Mouse (Mus musculus): ENCODE data around the gene Zfp280b. TPM values are rescaled to one million over a fixed set of nuclear protein-coding genes. Genes with fewer than 3 reads are reported as not detected.

Zfp280b gene
- polyA plus RNA-seq, 1 experiment from 2014 or later: 22.9 TPM

- H3K4me1 ChIP-seq (ENCODE audit: insufficient read depth, low read length): peaks cover 11% of the 10 kb centered on the region; the same call in 1 of the 2 replicates
- H3K36me3 ChIP-seq (ENCODE audit: insufficient read depth, low read length): no peaks in the 10 kb centered on the region
- H3K9ac ChIP-seq (replicated peaks; ENCODE audit: low read length): no peak overlapping the region
- 92% methylated on average over 2 of the region's 2 CpGs for WGBS
- no peak overlapping the region for H3K4me3 ChIP-seq (ENCODE audit: low read length)
- no peak for ATAC-seq (ENCODE audit: low FRiP score, low TSS enrichment)
- no peaks in the 10 kb centered on the region for H3K27me3 ChIP-seq (ENCODE audit: insufficient read depth, low read length)
- H3K4me2 ChIP-seq (replicated peaks; ENCODE audit: low read depth, low read length): no peak overlapping the region
- H3K27ac ChIP-seq (ENCODE audit: low read length): no peak overlapping the region
- H3K9me3 ChIP-seq (ENCODE audit: low read length): no peaks in the 10 kb centered on the region
Measured at GRCm38 (mm10) chr10:76003221-76003620, 29.2 kb upstream of the Zfp280b start.

GRCm38 (mm10) chr10:76006385-76006784, 26.1 kb upstream of the Zfp280b start:
- no peaks in the 10 kb centered on the region for H3K9me3 ChIP-seq (ENCODE audit: low read length)
- no peak overlapping the region for H3K4me2 ChIP-seq (replicated peaks; ENCODE audit: low read depth, low read length)
- ATAC-seq (ENCODE audit: low FRiP score, low TSS enrichment): no peak
- no peak overlapping the region for H3K9ac ChIP-seq (replicated peaks; ENCODE audit: low read length)
- H3K36me3 ChIP-seq (ENCODE audit: insufficient read depth, low read length): no peaks in the 10 kb centered on the region
- H3K27ac ChIP-seq (ENCODE audit: low read length): no peak overlapping the region
- H3K4me3 ChIP-seq (ENCODE audit: low read length): no peak overlapping the region
- 86% methylated on average over 6 of the region's 6 CpGs for whole genome bisulfite sequencing
- H3K4me1 ChIP-seq (ENCODE audit: insufficient read depth, low read length): peaks cover 8% of the 10 kb centered on the region; the same call in 1 of the 2 replicates
- no peaks in the 10 kb centered on the region for H3K27me3 ChIP-seq (ENCODE audit: insufficient read depth, low read length)

GRCm38 (mm10) chr10:76009812-76010211, 22.6 kb upstream of the Zfp280b start:
- H3K27me3 ChIP-seq (ENCODE audit: insufficient read depth, low read length): no peaks in the 10 kb centered on the region
- no peak overlapping the region for H3K9ac ChIP-seq (replicated peaks; ENCODE audit: low read length)
- no peaks in the 10 kb centered on the region for H3K4me1 ChIP-seq (ENCODE audit: insufficient read depth, low read length)
- H3K4me3 ChIP-seq (ENCODE audit: low read length): no peak overlapping the region
- no peak overlapping the region for H3K27ac ChIP-seq (ENCODE audit: low read length)
- ATAC-seq (ENCODE audit: low FRiP score, low TSS enrichment): no peak
- H3K36me3 ChIP-seq (ENCODE audit: insufficient read depth, low read length): no peaks in the 10 kb centered on the region
- H3K4me2 ChIP-seq (replicated peaks; ENCODE audit: low read depth, low read length): no peak overlapping the region
- WGBS: 74% methylated on average over 3 of the region's 3 CpGs
- no peaks in the 10 kb centered on the region for H3K9me3 ChIP-seq (ENCODE audit: low read length)

GRCm38 (mm10) chr10:76012922-76013321, 19.5 kb upstream of the Zfp280b start:
- Histone ChIP-seq H3K9me3 (ENCODE audit: low read length) (no peaks in the 10 kb centered on the region), H3K9ac (replicated peaks; ENCODE audit: low read length) (no peak overlapping the region), H3K4me2 (replicated peaks; ENCODE audit: low read depth, low read length) (no peak overlapping the region), H3K36me3 (ENCODE audit: insufficient read depth, low read length) (no peaks in the 10 kb centered on the region), H3K4me3 (ENCODE audit: low read length) (no peak overlapping the region), H3K27me3 (ENCODE audit: insufficient read depth, low read length) (no peaks in the 10 kb centered on the region), H3K4me1 (ENCODE audit: insufficient read depth, low read length) (no peaks in the 10 kb centered on the region), H3K27ac (ENCODE audit: low read length) (no peak overlapping the region)
- WGBS: 66% methylated on average over 6 of the region's 6 CpGs
- no peak for ATAC-seq (ENCODE audit: low FRiP score, low TSS enrichment)

GRCm38 (mm10) chr10:76016886-76017285, 15.6 kb upstream of the Zfp280b start:
- Histone ChIP-seq H3K27me3 (ENCODE audit: insufficient read depth, low read length) (no peaks in the 10 kb centered on the region), H3K9ac (replicated peaks; ENCODE audit: low read length) (no peak overlapping the region), H3K9me3 (ENCODE audit: low read length) (peaks cover 5% of the 10 kb centered on the region; the same call in 1 of the 2 replicates), H3K36me3 (ENCODE audit: insufficient read depth, low read length) (no peaks in the 10 kb centered on the region), H3K4me2 (replicated peaks; ENCODE audit: low read depth, low read length) (no peak overlapping the region), H3K4me3 (ENCODE audit: low read length) (no peak overlapping the region), H3K4me1 (ENCODE audit: insufficient read depth, low read length) (no peaks in the 10 kb centered on the region), H3K27ac (ENCODE audit: low read length) (no peak overlapping the region)
- 88% methylated on average over 3 of the region's 3 CpGs for WGBS
- no peak for ATAC-seq (ENCODE audit: low FRiP score, low TSS enrichment)

- 70% methylated on average over 3 of the region's 3 CpGs for WGBS
- H3K4me3 ChIP-seq (ENCODE audit: low read length): no peak overlapping the region
- H3K9ac ChIP-seq (replicated peaks; ENCODE audit: low read length): no peak overlapping the region
- H3K4me1 ChIP-seq (ENCODE audit: insufficient read depth, low read length): no peaks in the 10 kb centered on the region
- H3K36me3 ChIP-seq (ENCODE audit: insufficient read depth, low read length): no peaks in the 10 kb centered on the region
- no peak overlapping the region for H3K27ac ChIP-seq (ENCODE audit: low read length)
- ATAC-seq (ENCODE audit: low FRiP score, low TSS enrichment): no peak
- no peaks in the 10 kb centered on the region for H3K27me3 ChIP-seq (ENCODE audit: insufficient read depth, low read length)
- no peak overlapping the region for H3K4me2 ChIP-seq (replicated peaks; ENCODE audit: low read depth, low read length)
- H3K9me3 ChIP-seq (ENCODE audit: low read length): peaks cover 11% of the 10 kb centered on the region
Measured at GRCm38 (mm10) chr10:76021728-76022127, 10.7 kb upstream of the Zfp280b start.

GRCm38 (mm10) chr10:76023921-76024320, 8.5 kb upstream of the Zfp280b start:
- ATAC-seq (ENCODE audit: low FRiP score, low TSS enrichment): no peak
- no peak overlapping the region for H3K4me3 ChIP-seq (ENCODE audit: low read length)
- 90% methylated on average over 6 of the region's 6 CpGs for WGBS

GRCm38 (mm10) chr10:76025470-76026190, 6.8 kb upstream of the Zfp280b start:
- H3K36me3 ChIP-seq (ENCODE audit: insufficient read depth, low read length): no peaks in the 10 kb centered on the region
- H3K4me3 ChIP-seq (ENCODE audit: low read length): no peak overlapping the region
- peaks cover 6% of the 10 kb centered on the region for H3K9me3 ChIP-seq (ENCODE audit: low read length)
- no peak overlapping the region for H3K27ac ChIP-seq (ENCODE audit: low read length)
- H3K9ac ChIP-seq (replicated peaks; ENCODE audit: low read length): no peak overlapping the region
- 91% methylated on average over 10 of the region's 10 CpGs for WGBS
- no peak overlapping the region for H3K4me2 ChIP-seq (replicated peaks; ENCODE audit: low read depth, low read length)
- ATAC-seq (ENCODE audit: low FRiP score, low TSS enrichment): no peak
- H3K27me3 ChIP-seq (ENCODE audit: insufficient read depth, low read length): no peaks in the 10 kb centered on the region
- H3K4me1 ChIP-seq (ENCODE audit: insufficient read depth, low read length): peaks cover 11% of the 10 kb centered on the region; the same call in 1 of the 2 replicates

More at GRCm38 (mm10) chr10:76023921-76024320, 8.5 kb upstream of the Zfp280b start:
- Histone ChIP-seq H3K9ac (replicated peaks; ENCODE audit: low read length) (no peak overlapping the region), H3K27me3 (ENCODE audit: insufficient read depth, low read length) (no peaks in the 10 kb centered on the region), H3K9me3 (ENCODE audit: low read length) (peaks cover 11% of the 10 kb centered on the region), H3K4me2 (replicated peaks; ENCODE audit: low read depth, low read length) (no peak overlapping the region), H3K4me1 (ENCODE audit: insufficient read depth, low read length) (peaks cover 11% of the 10 kb centered on the region; the same call in 1 of the 2 replicates), H3K27ac (ENCODE audit: low read length) (no peak overlapping the region), H3K36me3 (ENCODE audit: insufficient read depth, low read length) (no peaks in the 10 kb centered on the region)

- H3K27me3 ChIP-seq (ENCODE audit: insufficient read depth, low read length): no peaks in the 10 kb centered on the region
- H3K4me2 ChIP-seq (replicated peaks; ENCODE audit: low read depth, low read length): no peak overlapping the region
- no peak overlapping the region for H3K4me3 ChIP-seq (ENCODE audit: low read length)
- peak overlapping the region; percentile 56; the same call in 1 of the 2 replicates for H3K27ac ChIP-seq (ENCODE audit: low read length)
- peaks cover 15% of the 10 kb centered on the region; the same call in 1 of the 2 replicates for H3K4me1 ChIP-seq (ENCODE audit: insufficient read depth, low read length)
- 0 out of 2 replicates have a peak overlapping the region, but pooled peaks have one; percentile 16 for H3K9ac ChIP-seq (replicated peaks; ENCODE audit: low read length)
- no peak for ATAC-seq (ENCODE audit: low FRiP score, low TSS enrichment)
- H3K36me3 ChIP-seq (ENCODE audit: insufficient read depth, low read length): no peaks in the 10 kb centered on the region
- peaks cover 6% of the 10 kb centered on the region for H3K9me3 ChIP-seq (ENCODE audit: low read length)
- WGBS: 46% methylated on average over 12 of the region's 12 CpGs
Measured at GRCm38 (mm10) chr10:76027127-76028015, 5.1 kb upstream of the Zfp280b start.
